ENCODE assay signal across 9 mouse cellular contexts in genomic region chr17:28256651-28257328, GRCm38 (mm10). TPM values are rescaled to one million over a fixed set of nuclear protein-coding genes. Genes with fewer than 3 reads are reported as not detected.
DNase-seq lines count a peak whose midpoint lies in the region; ATAC-seq and TF ChIP-seq lines count a peak whose summit lies in the region.
"Had no signal": no experiment of that assay in that cellular context is flagged by ENCODE, and none has a peak within 500 bp of the region (broad histone marks: within the 10 kb centered on the region; RNA-seq: fewer than 3 reads in every experiment).

No protein-coding gene starts in this region.

- H3K4me2 ChIP-seq in lung, postnatal 0 days (replicated peaks; ENCODE audit: low read depth, low read length): peak overlapping the region; percentile 27
- H3K4me2 ChIP-seq in stomach, postnatal 0 days (replicated peaks; ENCODE audit: low read depth): 0 out of 2 replicates have a peak overlapping the region, but pooled peaks have one; percentile 12
- H3K4me2 ChIP-seq: midbrain, embryonic 12.5 days had no signal

- H3K4me1 ChIP-seq in lung, postnatal 0 days (ENCODE audit: insufficient read depth, low read depth, low read length): peaks cover 10% of the 10 kb centered on the region; the same call in 1 of the 2 replicates
- 0 out of 2 replicates have a peak, but pooled peaks cover 2% of the 10 kb centered on the region for H3K4me1 ChIP-seq in stomach, postnatal 0 days (replicated peaks; ENCODE audit: control insufficient read depth, insufficient read depth)

- H3K27me3 ChIP-seq in lung, postnatal 0 days (replicated peaks; ENCODE audit: insufficient read depth, low read length): no peaks in the 10 kb centered on the region
- no peaks in the 10 kb centered on the region for H3K27me3 ChIP-seq in stomach, postnatal 0 days (ENCODE audit: control insufficient read depth, insufficient read depth, low read length)
- H3K27me3 ChIP-seq: midbrain, embryonic 12.5 days had no signal

- peak overlapping the region; percentile 82 for H3K27ac ChIP-seq in lung, postnatal 0 days (ENCODE audit: low read length)
- peak overlapping the region; percentile 74 for H3K27ac ChIP-seq in stomach, postnatal 0 days (replicated peaks)

- H3K9ac ChIP-seq in lung, postnatal 0 days (replicated peaks; ENCODE audit: low read depth): no peak overlapping the region
- 0 out of 2 replicates have a peak overlapping the region, but pooled peaks have one; percentile 13 for H3K9ac ChIP-seq in stomach, postnatal 0 days (ENCODE audit: low read length)
- H3K9ac ChIP-seq: midbrain, embryonic 12.5 days had no signal

- 16% methylated on average over 13 of the region's 13 CpGs for WGBS in lung, postnatal 0 days
- WGBS in stomach, postnatal 0 days: 28% methylated on average over 13 of the region's 13 CpGs

- TF ChIP-seq CTCF in lung, postnatal 0 days (IDR thresholded peaks at IDR 0.05): no peak
- TF ChIP-seq CTCF in stomach, postnatal 0 days (IDR thresholded peaks at IDR 0.05; ENCODE audit: low read depth): no peak

- peak; percentile 87 for ATAC-seq in lung, postnatal 0 days
- ATAC-seq in stomach, postnatal 0 days (ENCODE audit: low FRiP score, low TSS enrichment): peak; percentile 68

- H3K9me3 ChIP-seq in lung, postnatal 0 days (ENCODE audit: low read length): no peaks in the 10 kb centered on the region
- H3K9me3 ChIP-seq in stomach, postnatal 0 days (ENCODE audit: control insufficient read depth, low read length): no peaks in the 10 kb centered on the region

- TF ChIP-seq EP300 in lung, postnatal 0 days (IDR thresholded peaks at IDR 0.05): peak; percentile 83
- no peak for TF ChIP-seq EP300 in stomach, postnatal 0 days (optimal IDR thresholded peaks at IDR 0.05)

- DNase-seq in embryo, embryonic 10.5 days (ENCODE audit: low spot score): peak; percentile 39
- no peak for DNase-seq in embryo, embryonic 10 days (ENCODE audit: low spot score)
- peak; percentile 85 for DNase-seq in adipocyte (ENCODE audit: low spot score)
- peak; percentile 89 for DNase-seq in heart, adult 8-10 months (ENCODE audit: low spot score)
- DNase-seq in kidney, adult 8-10 months: peak; percentile 53 to 60
- peak; percentile 86 for DNase-seq in lung, postnatal 0 days (ENCODE audit: low spot score)
- peak; percentile 67 for DNase-seq in stomach, postnatal 0 days (ENCODE audit: low spot score)
- no peak for DNase-seq in ovary, postnatal 10 days (ENCODE audit: low spot score)

- no peaks in the 10 kb centered on the region for H3K36me3 ChIP-seq in lung, postnatal 0 days (ENCODE audit: insufficient read depth, low read length)
- H3K36me3 ChIP-seq in stomach, postnatal 0 days (ENCODE audit: control insufficient read depth, insufficient read depth, low read length): no peaks in the 10 kb centered on the region; the same call in 1 of the 2 replicates
- H3K36me3 ChIP-seq: midbrain, embryonic 12.5 days had no signal

- H3K4me3 ChIP-seq in lung, postnatal 0 days (ENCODE audit: low read depth, low read length): no peak overlapping the region
- H3K4me3 ChIP-seq in stomach, postnatal 0 days (ENCODE audit: low read depth, low read length): no peak overlapping the region
- H3K4me3 ChIP-seq: midbrain, embryonic 12.5 days had no signal

RNA-seq across cellular contexts. Expression of gene Ppard, which starts 24.3 kb away (rescaled TPM):
- total RNA-seq in heart, adult 8-10 months (2022): 10 to 100 TPM; 32.4 to 33.8 (median 33.1) TPM
- 2.4 and 3.0 TPM in 2 replicates for polyA plus RNA-seq in lung, postnatal 0 days (2015; fragmentation: Nextera tagmentation; extraction: Ambion mirVana)
- 3.1 and 3.4 TPM in 2 replicates for polyA plus RNA-seq in stomach, postnatal 0 days (2015; fragmentation: Nextera tagmentation; extraction: Ambion mirVana)

RNA-seq across cellular contexts. Expression of gene Def6, which starts 49.2 kb away (rescaled TPM):
- 1 to 10 TPM; 2.5 to 4.0 (median 3.6) TPM for total RNA-seq in heart, adult 8-10 months (2022)
- 5.8 and 6.2 TPM in 2 replicates for polyA plus RNA-seq in lung, postnatal 0 days (2015; fragmentation: Nextera tagmentation; extraction: Ambion mirVana)
- 11.4 and 12.0 TPM in 2 replicates for polyA plus RNA-seq in stomach, postnatal 0 days (2015; fragmentation: Nextera tagmentation; extraction: Ambion mirVana)

RNA-seq across cellular contexts. Expression of gene Fance, which starts 56.5 kb away (rescaled TPM):
- 10 to 100 TPM in 3 of 4 experiments, 1 to 10 TPM in 1; 9.2 to 15.2 (median 12.3) TPM for total RNA-seq in heart, adult 8-10 months (2022)
- 21.8 and 24.3 TPM in 2 replicates for polyA plus RNA-seq in lung, postnatal 0 days (2015; fragmentation: Nextera tagmentation; extraction: Ambion mirVana)
- 19.2 and 20.4 TPM in 2 replicates for polyA plus RNA-seq in stomach, postnatal 0 days (2015; fragmentation: Nextera tagmentation; extraction: Ambion mirVana)

Comparison
In these comparisons a context has a peak if more than half of its experiments do, and no peak if none do; other contexts are left out.
1. DNase-seq: peak in embryo, embryonic 10.5 days (single experiment), adipocyte (single experiment), heart, adult 8-10 months (single experiment), kidney, adult 8-10 months (2 of 2), lung, postnatal 0 days (single experiment) and stomach, postnatal 0 days (single experiment); none in embryo, embryonic 10 days (single experiment) and ovary, postnatal 10 days (single experiment).